Mouse (Mus musculus): Measurements from ENCODE around the gene Lhfpl2. TPM values are rescaled to one million over a fixed set of nuclear protein-coding genes. Genes with fewer than 3 reads are reported as not detected.

Lhfpl2 gene
- polyA plus RNA-seq, 1 experiment from 2014 or later: 11.9 TPM

DNA sequence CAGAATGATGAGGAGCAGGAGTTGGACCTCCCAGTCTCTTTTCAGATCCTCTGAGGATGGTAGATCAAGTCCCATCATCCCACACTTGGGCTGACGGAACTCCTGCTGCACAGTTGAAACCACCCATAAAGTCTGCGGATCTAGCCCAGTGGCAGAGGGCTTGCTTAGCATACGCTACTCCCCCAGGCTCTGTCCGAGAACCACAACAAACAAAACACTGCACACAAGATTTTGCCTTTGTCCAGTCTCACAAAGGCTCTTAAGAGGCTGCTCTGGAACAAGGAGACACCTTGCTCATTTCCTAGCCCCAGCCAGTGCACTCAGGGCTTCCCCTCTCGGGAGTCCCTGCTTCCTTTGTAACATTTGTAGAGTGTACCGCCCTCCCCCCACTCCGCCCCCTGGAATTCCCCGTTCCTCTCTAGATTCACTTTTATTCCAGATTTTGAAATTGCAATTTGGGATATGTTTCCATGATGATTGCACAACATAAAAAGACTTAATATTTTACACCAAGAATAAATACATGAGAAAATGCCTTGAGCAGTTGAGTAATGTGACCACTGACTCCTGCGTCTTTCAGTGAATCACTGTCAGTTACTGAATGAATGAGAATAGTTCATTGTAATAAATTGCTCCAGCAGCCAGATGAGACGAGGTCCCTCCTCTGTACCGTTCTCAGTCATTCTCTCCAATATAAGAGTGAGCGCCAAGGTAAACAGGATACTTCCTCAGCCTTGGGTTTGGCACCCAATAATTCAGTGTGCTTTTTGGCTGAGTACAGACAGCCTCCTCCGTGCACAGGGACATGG lies 74.8 kb downstream of the Lhfpl2 start:
- H3K27me3 ChIP-seq: no peaks in the 10 kb centered on the region
- H3K9ac ChIP-seq (replicated peaks): no peak overlapping the region
- H3K27ac ChIP-seq: no peak overlapping the region
- 63% methylated on average over 13 of the region's 13 CpGs for WGBS
- H3K4me1 ChIP-seq (replicated peaks): peaks cover 13% of the 10 kb centered on the region; the same call in 1 of the 2 replicates
- H3K4me3 ChIP-seq (replicated peaks): no peak overlapping the region
- ATAC-seq: no peak
- no peaks in the 10 kb centered on the region for H3K9me3 ChIP-seq
- no peaks in the 10 kb centered on the region for H3K36me3 ChIP-seq
- no peak overlapping the region for H3K4me2 ChIP-seq (replicated peaks)

DNA sequence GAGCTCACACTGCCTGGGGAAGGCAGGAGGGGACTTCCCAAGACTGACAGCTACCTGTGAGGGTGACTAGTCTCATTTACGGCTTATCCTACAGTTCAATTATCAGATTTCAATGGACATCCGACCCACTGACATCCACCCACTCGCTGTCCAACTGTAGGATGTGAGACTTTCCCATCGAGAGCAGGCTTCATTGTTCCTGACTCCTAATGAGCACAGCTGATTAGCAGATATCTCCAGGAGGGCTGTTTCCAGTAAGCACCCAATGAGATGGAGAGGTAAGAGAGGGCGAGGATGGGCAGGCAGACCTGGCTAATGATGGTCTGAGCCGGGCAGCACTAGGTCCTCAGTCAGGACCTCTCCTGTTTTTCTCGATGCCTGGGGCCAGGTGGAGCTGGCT lies 77.0 kb downstream of the Lhfpl2 start:
- H3K4me3 ChIP-seq (replicated peaks): no peak overlapping the region
- no peak overlapping the region for H3K27ac ChIP-seq
- no peak for ATAC-seq
- no peaks in the 10 kb centered on the region for H3K9me3 ChIP-seq
- WGBS: 72% methylated on average over 7 of the region's 7 CpGs
- H3K9ac ChIP-seq (replicated peaks): no peak overlapping the region
- no peaks in the 10 kb centered on the region for H3K27me3 ChIP-seq
- H3K4me2 ChIP-seq (replicated peaks): no peak overlapping the region
- peaks cover 13% of the 10 kb centered on the region; the same call in 1 of the 2 replicates for H3K4me1 ChIP-seq (replicated peaks)
- no peaks in the 10 kb centered on the region for H3K36me3 ChIP-seq

DNA sequence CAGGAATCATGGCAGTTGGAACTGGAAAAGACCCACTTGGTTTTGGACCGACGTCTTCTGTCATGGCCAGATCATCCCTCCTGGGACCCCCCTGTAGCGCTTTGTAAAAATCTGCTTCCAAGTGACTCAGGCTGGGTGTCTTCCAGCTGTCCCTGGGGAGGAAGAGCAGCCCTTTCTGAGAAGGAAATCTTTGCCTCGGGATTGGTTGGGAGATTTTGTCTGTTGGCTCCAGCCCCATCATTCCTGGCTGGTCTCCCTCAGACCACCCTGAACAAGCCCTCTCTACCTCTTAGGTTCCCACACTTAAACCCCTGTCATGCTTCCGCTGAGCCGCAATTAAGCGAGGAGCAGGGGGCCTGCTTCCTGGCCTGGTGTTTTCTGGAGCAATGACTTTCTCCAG lies 77.6 kb downstream of the Lhfpl2 start:
- Histone ChIP-seq H3K27ac (no peak overlapping the region), H3K4me2 (replicated peaks) (no peak overlapping the region), H3K4me3 (replicated peaks) (no peak overlapping the region), H3K4me1 (replicated peaks) (peaks cover 12% of the 10 kb centered on the region; the same call in 1 of the 2 replicates), H3K9ac (replicated peaks) (no peak overlapping the region), H3K36me3 (no peaks in the 10 kb centered on the region), H3K27me3 (no peaks in the 10 kb centered on the region), H3K9me3 (no peaks in the 10 kb centered on the region)
- WGBS: 78% methylated on average over 7 of the region's 7 CpGs
- no peak for ATAC-seq

DNA sequence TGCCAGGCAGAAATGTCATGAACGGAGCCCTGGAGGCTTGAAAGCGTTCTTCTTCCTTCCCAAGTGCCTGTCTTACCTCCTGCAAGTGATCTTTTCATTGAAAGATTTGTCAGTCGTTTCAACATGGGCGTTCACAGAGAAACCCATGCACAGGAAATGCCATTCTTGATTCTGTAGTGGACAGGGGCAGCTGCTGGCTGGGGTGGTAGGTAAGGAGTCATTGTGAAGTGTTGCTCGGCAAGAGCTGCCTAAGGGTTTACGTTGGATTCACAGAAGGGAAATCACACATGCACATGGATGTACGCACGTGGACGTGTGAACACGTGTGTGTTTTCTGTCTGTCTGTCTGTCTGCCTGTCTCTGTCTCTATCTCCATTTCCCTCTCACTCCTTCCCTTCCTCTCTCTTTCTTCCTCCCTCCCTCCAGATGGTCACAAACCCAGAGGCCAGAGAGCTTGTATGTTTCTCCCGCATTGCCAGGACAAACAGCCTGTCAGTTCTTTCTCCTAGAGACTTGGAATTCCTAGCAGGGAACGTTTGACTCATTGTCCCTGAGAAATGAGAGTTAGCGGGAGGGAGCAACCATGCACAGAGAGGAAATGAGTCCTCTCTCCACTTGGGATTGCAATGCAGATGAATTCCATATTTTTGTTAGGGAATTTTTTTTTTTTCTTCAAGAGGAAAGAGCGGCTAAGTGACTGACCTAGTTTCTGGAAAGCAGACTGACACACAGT lies 82.3 kb downstream of the Lhfpl2 start:
- peaks cover 25% of the 10 kb centered on the region for H3K4me1 ChIP-seq (replicated peaks)
- no peak for ATAC-seq
- 0 out of 2 replicates have a peak, but pooled peaks cover 2% of the 10 kb centered on the region for H3K27me3 ChIP-seq
- H3K36me3 ChIP-seq: no peaks in the 10 kb centered on the region
- no peak overlapping the region for H3K4me3 ChIP-seq (replicated peaks)
- no peak overlapping the region for H3K4me2 ChIP-seq (replicated peaks)
- 69% methylated on average over 14 of the region's 14 CpGs for WGBS
- H3K9ac ChIP-seq (replicated peaks): no peak overlapping the region
- no peak overlapping the region for H3K27ac ChIP-seq
- H3K9me3 ChIP-seq: no peaks in the 10 kb centered on the region

GRCm38 (mm10) chr13:94140446-94140845 lies 82.8 kb downstream of the Lhfpl2 start:
- Histone ChIP-seq H3K4me1 (replicated peaks) (peaks cover 25% of the 10 kb centered on the region), H3K4me2 (replicated peaks) (no peak overlapping the region), H3K36me3 (no peaks in the 10 kb centered on the region), H3K27me3 (0 out of 2 replicates have a peak, but pooled peaks cover 2% of the 10 kb centered on the region), H3K27ac (no peak overlapping the region), H3K9me3 (no peaks in the 10 kb centered on the region), H3K9ac (replicated peaks) (no peak overlapping the region), H3K4me3 (replicated peaks) (no peak overlapping the region)
- no peak for ATAC-seq
- WGBS: 90% methylated on average over 4 of the region's 4 CpGs

DNA sequence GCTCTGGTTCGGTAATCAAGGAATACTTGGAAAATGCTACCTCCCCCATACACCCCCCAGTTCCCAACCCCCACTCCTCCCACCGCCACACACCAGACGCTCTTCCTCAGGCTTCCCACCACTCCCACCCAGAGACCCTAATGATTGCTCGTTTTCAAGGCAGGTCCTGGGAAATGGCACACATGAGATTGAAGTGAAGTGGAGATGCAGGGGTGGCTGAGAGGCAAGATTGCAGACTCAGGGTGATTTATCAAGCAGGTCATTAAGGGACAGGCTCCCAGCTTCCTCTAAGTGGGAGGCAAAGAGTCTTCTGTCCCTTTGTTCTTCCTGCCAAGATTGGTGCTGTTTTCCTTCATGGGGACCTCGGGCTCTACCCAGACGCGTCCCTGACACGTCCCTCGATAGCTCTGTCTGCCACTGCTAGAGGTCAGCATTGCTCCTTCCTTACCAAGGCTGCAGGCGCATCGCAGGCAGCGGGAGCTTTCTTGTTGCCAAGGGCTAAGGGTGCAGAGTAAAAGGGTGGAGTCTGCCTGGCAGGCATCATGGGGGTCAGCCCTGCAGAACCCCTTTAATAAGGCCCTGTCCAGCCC lies 85.6 kb downstream of the Lhfpl2 start:
- 24% methylated on average over 12 of the region's 12 CpGs for WGBS
- peak; percentile 71 for ATAC-seq
- H3K27ac ChIP-seq: no peak overlapping the region
- H3K4me1 ChIP-seq (replicated peaks): peaks cover 15% of the 10 kb centered on the region
- no peak overlapping the region for H3K9ac ChIP-seq (replicated peaks)
- no peaks in the 10 kb centered on the region for H3K9me3 ChIP-seq
- H3K36me3 ChIP-seq: no peaks in the 10 kb centered on the region
- no peak overlapping the region for H3K4me2 ChIP-seq (replicated peaks)
- H3K4me3 ChIP-seq (replicated peaks): no peak overlapping the region
- H3K27me3 ChIP-seq: 0 out of 2 replicates have a peak, but pooled peaks cover 2% of the 10 kb centered on the region

DNA sequence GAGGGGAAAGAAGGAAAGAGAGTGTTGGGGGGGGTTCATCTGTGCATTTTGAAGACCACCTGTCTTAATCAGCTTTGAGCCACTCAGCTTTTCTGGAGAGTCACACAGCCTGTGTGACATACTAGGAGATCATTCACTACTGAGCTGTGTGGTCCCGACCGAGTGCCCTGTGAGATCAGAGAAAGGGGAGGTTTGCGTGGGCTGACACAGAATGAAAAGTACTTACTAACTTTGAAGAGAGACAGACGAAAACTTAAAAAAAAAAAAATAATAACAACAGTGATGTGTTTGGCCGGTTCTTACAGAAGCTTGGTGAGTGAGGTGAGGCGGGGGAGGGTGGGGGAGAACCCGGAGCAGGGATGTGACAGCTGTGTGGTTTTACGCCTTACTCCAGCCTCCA lies 86.9 kb downstream of the Lhfpl2 start:
- ATAC-seq: no peak
- Histone ChIP-seq H3K4me3 (replicated peaks) (no peak overlapping the region), H3K36me3 (no peaks in the 10 kb centered on the region), H3K4me2 (replicated peaks) (no peak overlapping the region), H3K9me3 (no peaks in the 10 kb centered on the region), H3K4me1 (replicated peaks) (peaks cover 15% of the 10 kb centered on the region), H3K27ac (no peak overlapping the region), H3K9ac (replicated peaks) (no peak overlapping the region), H3K27me3 (0 out of 2 replicates have a peak, but pooled peaks cover 2% of the 10 kb centered on the region)
- WGBS: 67% methylated on average over 8 of the region's 8 CpGs

DNA sequence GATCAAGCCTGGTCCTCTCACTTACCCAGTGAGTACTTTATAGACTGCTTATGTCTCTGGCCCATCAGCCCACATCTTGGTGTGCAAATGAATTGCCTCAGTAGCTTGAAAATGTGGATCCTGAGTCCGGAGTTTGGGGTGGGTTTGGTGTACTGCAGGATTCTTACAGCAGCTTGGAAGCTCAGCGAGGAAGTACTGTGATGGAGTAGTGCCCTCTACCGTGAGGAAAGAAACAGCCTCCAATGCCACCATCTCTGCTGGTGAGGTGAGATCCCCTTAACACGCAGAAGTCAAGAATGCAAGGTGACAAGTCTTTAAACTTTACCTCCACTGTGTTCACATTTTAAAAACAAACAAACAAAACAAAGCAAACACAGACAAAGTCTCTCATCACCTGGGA lies 89.7 kb downstream of the Lhfpl2 start:
- Histone ChIP-seq H3K4me1 (replicated peaks) (peaks cover 20% of the 10 kb centered on the region), H3K4me3 (replicated peaks) (no peak overlapping the region), H3K4me2 (replicated peaks) (no peak overlapping the region), H3K27ac (no peak overlapping the region), H3K36me3 (no peaks in the 10 kb centered on the region), H3K9me3 (no peaks in the 10 kb centered on the region), H3K9ac (replicated peaks) (no peak overlapping the region), H3K27me3 (no peaks in the 10 kb centered on the region)
- ATAC-seq: no peak
- 58% methylated on average over 4 of the region's 4 CpGs for WGBS

- H3K36me3 ChIP-seq: no peaks in the 10 kb centered on the region
- no peak for ATAC-seq
- peaks cover 8% of the 10 kb centered on the region; the same call in 1 of the 2 replicates for H3K4me1 ChIP-seq (replicated peaks)
- H3K27ac ChIP-seq: no peak overlapping the region
- no peak overlapping the region for H3K4me2 ChIP-seq (replicated peaks)
- no peaks in the 10 kb centered on the region for H3K9me3 ChIP-seq
- H3K9ac ChIP-seq (replicated peaks): no peak overlapping the region
- WGBS: 92% methylated on average over 5 of the region's 5 CpGs
- no peaks in the 10 kb centered on the region for H3K27me3 ChIP-seq
- no peak overlapping the region for H3K4me3 ChIP-seq (replicated peaks)
These were observed 91.4 kb downstream of the Lhfpl2 start for GRCm38 (mm10) chr13:94149006-94149405.

DNA sequence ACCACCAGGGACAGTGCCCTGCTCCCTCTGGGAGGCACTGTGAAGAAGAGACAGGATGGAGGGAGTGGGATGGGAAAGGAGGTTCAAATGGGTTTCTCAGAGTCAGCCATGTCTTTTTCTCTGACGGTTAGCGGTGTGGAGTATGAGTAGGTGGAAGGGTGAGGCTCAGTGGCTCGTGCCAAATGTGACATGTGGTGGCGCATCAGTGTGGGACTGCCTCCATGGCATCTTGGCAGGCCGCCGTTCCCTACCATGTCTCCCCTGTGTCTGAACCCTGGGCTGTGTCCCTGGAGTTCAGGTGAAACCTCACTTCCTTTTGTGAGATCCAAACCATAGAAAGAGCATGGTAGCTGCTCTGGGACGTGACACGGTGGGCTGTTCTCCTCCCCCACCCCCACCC lies 92.2 kb downstream of the Lhfpl2 start:
- Histone ChIP-seq H3K36me3 (no peaks in the 10 kb centered on the region), H3K27ac (no peak overlapping the region), H3K4me1 (replicated peaks) (0 out of 2 replicates have a peak, but pooled peaks cover 4% of the 10 kb centered on the region), H3K4me3 (replicated peaks) (no peak overlapping the region), H3K27me3 (no peaks in the 10 kb centered on the region), H3K9ac (replicated peaks) (no peak overlapping the region), H3K4me2 (replicated peaks) (no peak overlapping the region), H3K9me3 (no peaks in the 10 kb centered on the region)
- 93% methylated on average over 8 of the region's 8 CpGs for WGBS
- no peak for ATAC-seq

DNA sequence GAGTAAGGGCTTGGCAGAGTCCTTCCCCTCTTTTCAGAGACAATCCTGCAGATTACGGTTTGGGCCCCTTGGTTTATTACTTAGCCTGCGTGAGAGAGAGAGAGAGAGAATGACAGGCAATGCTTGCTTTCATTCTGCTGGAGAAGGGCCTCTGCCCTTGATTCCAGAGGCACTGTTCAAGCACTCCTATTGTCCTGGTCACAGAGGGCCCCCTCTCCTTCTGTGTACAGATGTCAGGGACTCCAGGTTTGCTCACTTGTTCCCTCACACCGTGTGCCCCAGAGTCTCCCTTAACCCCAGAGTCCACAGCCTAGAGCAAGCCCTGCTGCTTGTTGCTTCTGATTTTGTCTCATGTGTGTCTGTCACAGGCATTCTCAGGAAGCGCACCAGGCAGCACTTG lies 93.7 kb downstream of the Lhfpl2 start:
- H3K4me3 ChIP-seq (replicated peaks): no peak overlapping the region
- H3K4me1 ChIP-seq (replicated peaks): peaks cover 9% of the 10 kb centered on the region; the same call in 1 of the 2 replicates
- no peak overlapping the region for H3K27ac ChIP-seq
- H3K9ac ChIP-seq (replicated peaks): no peak overlapping the region
- no peaks in the 10 kb centered on the region for H3K27me3 ChIP-seq
- no peaks in the 10 kb centered on the region for H3K36me3 ChIP-seq
- ATAC-seq: no peak
- whole genome bisulfite sequencing: 39% methylated on average over 4 of the region's 4 CpGs
- no peaks in the 10 kb centered on the region for H3K9me3 ChIP-seq
- no peak overlapping the region for H3K4me2 ChIP-seq (replicated peaks)

- H3K27ac ChIP-seq: no peak overlapping the region
- no peak overlapping the region for H3K4me2 ChIP-seq (replicated peaks)
- H3K4me3 ChIP-seq (replicated peaks): no peak overlapping the region
- H3K27me3 ChIP-seq: no peaks in the 10 kb centered on the region
- H3K36me3 ChIP-seq: no peaks in the 10 kb centered on the region
- H3K9ac ChIP-seq (replicated peaks): no peak overlapping the region
- no peak for ATAC-seq
- peaks cover 9% of the 10 kb centered on the region; the same call in 1 of the 2 replicates for H3K4me1 ChIP-seq (replicated peaks)
- WGBS: 94% methylated on average over 10 of the region's 10 CpGs
- no peaks in the 10 kb centered on the region for H3K9me3 ChIP-seq
These were observed 95.2 kb downstream of the Lhfpl2 start for GRCm38 (mm10) chr13:94152836-94153235.

Data from midbrain, embryonic 13.5 days (tissue).